Mouse (Mus musculus): Measurements from ENCODE around the gene Cntd1.

Gene Cntd1

DNA sequence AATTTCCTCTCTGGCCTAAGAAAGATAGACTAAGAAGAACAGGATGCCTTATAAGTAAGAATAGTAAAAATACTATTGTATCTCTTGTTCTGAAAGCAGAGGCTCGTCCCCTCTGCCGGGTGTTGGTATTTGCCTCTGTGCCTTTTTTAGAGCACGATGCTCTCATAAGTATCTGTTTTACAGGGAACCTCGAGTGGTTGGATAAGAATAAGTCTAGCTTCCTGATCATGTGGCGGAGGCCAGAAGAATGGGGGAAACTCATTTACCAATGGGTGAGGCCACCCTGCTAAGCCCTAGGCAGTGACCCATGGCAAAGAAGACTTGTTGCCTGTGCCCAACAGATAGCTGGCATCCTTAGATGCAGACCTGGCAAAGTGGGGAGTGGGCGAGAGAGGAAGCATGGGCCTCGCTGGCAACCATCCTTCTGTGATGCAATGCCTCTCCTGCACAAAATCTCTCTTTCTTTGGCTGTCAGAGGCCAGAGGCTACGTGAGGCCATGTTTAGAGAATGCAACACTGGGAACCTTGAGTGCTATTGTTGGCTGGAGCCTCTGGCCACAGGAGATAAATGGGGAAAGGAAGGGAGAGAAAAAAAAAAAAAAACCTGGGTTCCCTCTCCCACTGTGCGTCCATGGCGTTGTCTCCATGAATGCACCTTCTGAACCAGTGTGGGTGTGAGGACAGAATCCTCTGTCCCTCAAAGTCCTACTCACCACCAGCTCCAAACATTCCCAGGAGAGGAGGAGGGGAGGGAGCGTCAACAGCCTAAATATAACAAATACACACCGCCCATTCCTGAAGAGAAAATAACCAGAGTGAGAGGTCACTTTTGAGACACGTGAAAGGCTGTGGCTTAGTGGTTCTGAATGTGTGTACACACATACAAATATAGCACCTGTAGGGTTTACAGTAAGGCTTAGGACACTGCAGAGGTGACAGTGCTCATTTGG is 22.7 kb upstream of the Cntd1 start:
- no peak for DNase-seq

DNA sequence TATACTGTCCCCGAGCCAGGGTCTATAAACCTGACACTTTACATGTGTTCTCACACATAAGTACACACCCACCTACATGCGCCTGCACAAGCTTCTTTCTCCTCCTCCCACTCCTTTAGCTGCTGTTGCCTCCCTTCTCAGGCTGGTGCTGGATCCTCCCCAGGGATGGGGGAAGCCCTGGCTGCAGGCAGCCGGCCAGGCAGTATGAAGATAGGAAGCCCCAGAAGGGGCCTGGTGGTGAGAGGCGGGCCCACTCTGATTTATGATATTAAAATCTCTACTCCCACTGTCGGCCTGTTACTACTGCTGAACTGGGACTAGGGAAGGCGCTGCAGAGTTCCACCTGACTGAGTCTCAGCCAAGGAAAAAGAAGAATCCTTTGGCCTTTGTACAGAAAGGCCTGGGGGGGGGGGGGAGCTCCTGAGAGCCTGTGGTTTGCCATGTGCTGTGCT is 19.5 kb upstream of the Cntd1 start:
- no peak for DNase-seq

DNA sequence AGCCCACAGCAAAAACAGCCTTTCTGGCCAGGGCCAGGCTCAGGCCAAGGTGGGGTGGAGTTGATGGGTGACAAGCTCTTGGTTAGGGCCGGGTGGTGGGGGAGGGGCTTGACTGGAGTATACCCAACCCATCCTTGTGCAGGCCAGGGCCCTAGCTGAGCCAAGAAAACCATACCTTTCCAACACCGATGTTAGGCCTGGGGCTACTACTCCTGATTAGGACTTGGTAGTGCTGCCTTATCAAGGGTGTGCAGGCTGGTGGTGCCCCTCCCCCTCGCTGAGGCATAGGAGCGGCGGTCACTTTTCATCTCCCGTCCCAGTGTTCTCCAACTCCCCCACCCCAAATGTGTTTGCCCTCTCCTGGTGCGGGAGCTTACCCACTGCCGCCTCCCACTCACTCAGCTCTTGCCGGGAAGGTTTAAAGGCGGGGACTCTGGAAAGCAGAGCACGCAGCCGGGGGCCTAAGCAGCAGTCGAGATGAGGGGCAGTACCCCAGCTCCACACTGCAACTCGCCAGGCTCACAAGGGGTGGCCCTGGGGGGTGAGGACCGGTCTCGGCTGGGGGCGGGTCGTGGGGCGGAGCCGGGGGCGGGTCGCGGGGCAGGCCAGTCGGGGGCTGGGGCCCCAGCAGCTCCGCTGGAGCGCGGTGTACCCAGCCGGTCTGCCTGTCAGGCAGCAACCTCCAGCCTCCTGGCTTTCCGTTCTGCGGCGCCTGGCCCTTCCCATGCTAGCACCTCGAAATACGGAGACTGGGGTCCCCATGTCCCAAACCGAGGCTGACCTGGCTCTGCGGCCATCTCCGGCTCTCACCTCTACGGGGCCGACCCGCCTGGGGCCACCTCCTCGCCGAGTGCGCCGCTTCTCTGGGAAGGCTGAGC is 18.6 kb upstream of the Cntd1 start, which contains the start of gene Wnk4:
Gene Wnk4, plus strand, starts transcription at position 620 of the 878 bp plus-strand sequence.
- DNase-seq = no peak

DNA sequence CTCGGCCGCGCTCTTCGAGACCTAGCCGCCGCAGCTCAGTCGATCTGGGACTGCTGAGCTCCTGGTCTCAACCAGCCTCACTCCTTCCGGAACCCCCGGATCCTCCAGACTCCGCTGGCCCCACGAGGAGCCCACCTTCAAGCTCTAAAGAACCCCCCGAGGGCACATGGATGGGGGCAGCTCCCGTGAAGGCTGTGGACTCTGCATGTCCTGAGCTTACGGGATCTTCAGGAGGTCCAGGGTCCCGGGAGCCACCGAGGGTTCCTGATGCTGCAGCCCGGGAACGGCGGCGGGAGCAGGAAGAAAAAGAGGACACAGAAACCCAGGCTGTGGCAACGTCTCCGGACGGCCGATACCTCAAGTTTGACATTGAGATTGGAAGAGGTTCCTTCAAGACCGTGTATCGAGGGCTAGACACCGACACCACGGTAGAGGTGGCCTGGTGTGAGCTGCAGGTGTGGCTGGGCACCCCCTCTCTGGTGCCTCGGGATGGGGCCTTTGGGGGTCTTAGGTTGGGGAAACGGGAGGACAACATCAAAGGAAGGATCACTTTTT is 17.9 kb upstream of the Cntd1 start:
- DNase-seq = no peak

DNA sequence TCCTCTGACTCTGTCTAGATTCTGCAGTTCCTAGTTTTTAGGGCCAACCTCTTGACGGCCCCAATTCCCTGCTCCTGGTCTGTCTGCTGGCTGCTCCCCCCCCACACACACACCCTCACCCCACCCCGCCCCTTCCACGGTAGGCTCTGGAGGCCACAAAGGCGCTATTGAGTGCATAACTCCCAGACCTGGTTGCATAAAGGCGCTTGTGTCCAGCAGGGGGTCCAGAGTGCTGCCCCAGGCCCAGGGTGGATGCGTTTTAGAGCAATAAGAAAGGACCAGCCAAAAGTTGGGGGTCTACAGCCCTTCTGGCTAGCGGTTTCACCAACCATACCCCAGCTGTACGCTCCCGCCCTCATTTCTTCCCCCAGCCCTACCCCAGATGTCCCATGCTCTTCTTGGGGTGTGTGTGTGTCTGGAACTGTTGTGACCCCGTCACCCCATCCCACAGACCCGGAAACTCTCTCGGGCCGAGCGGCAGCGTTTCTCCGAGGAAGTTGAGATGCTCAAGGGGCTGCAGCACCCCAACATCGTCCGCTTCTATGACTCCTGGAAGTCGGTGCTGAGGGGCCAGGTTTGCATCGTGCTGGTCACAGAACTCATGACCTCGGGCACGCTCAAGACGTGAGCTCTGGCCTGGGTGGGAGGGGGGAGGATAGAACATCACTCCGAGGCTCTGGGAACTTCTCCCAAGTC is 16.4 kb upstream of the Cntd1 start:
- DNase-seq = no peak

DNA sequence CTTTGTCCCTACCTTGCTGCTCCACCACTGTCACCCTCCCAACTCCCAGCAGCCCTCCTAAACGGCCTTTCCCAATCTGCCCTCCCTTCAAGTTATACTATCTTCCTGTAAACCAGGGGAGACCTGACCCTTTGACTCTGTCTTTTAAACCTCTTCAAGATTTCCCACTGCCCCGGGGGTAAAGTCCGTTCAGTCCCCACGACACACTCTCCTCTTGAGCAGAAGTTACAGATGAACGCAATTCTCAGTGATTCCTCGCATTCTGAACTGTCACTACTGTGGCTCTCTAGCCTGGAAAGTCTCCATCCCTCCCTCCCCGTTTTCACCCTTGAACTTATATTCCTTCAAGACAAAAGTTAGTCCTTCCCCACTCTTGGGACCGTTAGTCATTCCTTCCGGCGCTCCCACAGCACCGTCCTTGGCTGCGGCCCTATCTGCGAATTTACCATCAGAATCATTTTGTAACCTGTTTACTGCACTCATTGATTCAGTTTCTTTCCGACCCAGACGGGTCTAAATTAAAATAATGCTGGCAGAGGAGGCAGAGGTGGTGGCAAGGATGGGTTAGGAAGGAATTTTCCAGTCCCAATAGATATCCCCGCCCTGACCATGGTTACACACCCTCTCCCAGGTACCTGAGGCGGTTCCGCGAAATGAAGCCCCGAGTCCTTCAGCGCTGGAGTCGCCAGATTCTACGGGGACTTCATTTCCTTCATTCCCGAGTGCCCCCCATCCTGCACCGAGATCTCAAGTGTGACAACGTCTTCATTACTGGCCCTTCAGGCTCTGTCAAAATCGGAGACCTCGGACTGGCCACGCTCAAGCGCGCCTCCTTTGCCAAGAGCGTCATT is 15.4 kb upstream of the Cntd1 start:
- DNase-seq = no peak

DNA sequence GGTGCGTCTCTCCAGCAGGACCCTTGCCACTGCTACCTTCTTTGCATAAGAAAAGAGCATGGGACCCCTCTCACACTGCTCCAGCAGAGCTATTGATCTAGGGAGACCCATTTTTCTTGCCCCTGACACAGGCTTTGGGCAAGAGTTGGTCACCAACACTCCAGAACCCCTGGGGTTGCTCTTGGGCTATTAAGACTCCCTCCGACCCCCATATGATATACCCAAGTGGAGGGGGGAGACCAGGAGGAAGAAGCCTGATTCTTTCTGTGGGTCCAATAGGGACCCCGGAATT is 14.9 kb upstream of the Cntd1 start:
- DNase-seq = no peak

DNA sequence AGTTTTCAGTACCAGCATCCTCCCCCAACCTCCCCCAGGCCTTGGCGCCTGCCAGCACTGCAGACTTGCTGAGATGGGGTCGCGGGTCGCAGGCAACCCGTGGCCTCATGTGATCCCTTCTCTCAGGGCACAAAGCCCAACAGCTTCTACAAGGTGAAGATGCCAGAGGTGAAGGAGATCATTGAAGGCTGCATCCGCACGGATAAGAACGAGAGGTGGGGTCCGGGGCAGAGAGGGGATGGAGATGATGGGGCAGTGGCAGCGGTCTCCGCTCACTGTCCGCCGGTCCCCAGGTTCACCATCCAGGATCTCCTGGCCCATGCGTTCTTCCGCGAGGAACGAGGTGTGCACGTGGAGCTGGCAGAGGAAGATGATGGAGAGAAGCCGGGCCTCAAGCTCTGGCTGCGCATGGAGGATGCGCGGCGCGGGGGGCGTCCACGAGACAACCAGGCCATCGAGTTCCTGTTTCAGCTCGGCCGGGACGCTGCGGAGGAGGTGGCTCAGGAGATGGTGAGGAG is 13.8 kb upstream of the Cntd1 start:
- DNase-seq = no peak

DNA sequence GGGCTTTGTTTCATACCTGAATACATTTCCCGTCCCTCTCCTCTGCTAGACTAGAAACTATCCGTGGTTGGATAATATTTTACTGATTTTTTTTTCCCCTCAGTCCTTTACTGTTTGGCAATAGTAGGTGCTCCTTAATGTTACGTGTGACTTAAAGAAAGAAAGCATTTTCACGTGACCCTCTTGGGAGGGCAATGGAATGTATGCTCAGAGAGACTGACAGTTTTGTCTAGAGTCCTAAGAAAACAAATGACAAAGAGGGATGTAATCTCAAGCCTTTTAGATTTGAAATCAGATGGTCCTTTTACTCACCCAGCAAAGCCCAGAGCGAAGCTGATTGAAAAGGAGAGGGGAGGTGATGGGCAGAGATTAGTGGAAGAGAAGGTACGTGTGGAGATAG is 12.9 kb upstream of the Cntd1 start:
- no peak for DNase-seq

DNA sequence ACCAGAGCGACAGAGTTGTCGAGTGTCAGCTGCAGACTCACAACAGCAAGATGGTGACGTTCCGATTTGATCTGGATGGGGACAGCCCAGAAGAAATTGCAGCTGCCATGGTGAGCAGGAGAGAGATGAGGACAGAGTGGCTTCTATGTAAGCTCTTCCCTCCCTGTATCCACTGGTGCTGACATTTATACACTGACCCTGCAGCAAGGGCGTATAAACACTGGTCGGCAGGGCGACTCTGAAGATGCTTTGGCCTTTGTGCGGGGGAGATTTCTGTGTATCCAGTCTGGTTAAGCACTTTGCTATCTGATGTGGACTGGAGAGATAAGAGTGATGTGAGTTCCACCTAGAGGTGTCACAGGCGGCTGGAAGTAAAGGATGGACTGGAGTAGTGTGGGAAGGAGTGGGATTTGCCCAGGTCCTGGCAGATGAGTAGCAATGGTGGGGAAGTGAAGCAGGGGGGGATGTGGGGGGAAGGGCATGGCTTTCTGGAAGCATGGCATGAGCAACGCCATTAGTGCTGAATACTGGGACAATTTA is 9.2 kb upstream of the Cntd1 start:
- no peak for DNase-seq

DNA sequence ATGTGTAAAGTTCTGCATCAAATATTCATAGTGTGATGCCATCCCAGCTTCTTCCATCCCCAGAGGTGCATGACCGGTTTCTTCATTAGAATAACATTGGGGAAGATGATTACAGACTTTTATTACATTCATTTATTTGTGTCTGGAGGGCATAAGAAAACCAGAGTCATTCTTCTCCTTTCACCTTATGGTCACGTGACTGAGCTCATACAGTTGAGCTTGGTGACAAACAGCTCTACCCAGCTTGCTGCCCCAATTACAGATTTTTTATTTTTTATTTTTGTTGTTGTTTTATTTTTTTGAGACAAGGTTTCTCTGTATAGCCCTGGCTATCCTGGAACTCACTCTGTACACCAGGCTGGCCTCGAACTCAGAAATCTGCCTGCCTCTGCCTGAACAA is 6.4 kb upstream of the Cntd1 start:
- DNase-seq = no peak

DNA sequence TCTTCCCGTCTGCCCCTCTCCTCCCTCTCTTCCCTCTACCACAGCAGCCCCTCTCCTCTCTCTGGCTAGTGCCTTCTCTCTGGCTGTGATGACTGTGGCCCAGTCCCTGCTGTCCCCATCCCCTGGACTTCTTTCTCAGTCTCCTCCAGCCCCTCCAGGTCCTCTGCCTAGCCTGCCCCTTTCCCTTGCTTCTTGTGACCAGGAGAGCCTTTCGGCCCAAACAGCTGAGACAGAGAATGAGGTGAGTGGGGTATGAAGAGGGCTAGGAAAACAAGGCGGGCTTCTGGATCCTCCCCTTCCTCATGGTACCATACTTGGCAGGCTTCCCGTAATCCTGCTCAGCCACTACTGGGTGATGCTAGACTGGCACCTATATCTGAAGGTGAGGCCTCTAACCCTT is 3.5 kb upstream of the Cntd1 start:
- DNase-seq = no peak

DNA sequence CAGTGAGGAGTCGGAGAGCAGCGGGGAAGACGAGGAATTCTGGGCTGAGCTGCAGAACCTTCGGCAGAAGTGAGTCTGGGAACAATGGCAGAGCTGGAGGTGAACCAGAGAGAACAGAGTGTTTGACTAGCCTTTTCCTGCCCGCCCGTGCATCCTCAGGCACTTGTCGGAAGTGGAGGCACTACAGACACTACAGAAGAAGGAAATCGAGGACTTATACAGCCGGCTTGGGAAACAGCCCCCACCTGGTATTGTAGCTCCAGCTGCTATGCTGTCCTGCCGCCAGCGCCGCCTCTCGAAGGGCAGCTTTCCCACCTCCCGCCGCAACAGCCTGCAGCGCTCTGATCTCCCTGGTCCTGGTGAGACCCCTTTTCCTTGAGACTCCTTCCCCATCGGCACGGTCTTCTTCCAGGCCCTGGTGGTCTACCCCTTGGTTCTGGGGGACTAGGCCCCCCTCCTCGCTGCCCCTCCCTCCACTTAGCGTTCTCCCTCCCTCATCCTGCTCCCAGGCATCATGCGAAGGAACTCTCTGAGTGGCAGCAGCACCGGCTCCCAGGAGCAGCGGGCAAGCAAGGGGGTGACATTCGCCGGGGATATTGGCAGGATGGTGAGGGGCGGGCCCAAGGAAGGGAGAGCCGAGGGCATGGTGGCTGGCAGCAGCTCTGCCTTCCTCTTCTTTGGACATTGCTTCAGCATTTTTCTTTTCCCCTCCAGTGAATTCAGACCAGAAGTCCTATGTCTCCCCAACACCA is 2.3 kb upstream of the Cntd1 start:
- DNase-seq = no peak

DNA sequence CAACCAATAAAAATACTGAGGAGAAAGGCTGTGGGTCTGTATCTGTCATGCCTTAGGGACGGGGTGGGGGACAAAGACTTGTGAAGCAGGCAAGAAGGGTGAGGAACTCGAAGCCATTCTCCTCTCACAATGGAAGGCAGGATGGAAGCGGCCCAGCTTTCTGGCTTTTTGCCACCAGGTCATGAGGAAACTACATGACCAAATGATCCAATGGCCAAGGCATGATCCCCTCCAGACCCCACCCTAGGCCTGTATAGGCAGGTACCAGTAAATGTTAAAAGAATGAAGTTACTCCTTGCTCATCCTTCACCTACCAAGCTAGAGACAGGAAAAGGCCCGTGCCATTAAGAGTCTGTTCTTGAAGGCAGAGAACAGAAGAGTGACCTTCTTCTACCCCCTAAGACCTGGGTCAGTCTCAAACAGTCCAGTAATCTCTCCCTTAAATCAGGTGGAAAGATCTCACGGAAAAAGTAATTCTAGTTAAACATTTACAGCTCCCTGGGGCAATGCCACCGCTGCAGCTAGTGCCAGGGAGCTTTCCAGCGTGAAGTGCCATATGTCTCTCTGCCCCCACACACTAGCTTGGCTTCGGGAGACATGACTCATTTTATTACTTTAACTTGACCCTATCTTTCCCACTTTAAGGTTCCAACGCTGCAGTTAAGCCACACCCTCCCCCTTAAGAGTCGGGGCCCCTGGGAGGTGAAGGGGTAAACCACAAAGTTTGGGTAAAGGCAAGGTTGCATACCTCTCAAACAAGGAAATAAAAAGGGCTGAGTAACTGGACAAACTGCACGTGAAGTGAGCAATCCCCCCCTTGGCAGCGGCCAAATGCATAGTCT is 1.2 kb upstream of the Cntd1 start:
- DNase-seq = no peak

DNA sequence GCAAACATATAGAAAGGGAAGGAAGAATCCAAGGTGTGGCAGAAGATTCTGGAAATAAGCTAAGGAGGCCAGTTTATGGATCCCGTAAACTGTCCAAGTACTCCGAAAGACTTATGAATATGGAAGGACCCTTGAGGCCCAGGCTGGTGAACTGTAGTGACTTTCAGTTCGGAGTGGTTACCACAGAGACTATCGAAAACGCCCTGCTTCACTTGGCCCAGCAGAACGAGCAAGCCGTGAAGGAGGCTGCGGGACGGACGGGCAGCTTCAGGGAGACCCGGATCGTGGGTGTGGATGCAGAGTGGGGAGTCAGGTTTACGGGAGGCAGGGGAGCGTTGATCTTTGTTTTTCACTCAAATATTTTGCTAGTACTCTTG is 369 bp downstream of the Cntd1 start:
- DNase-seq = no peak

DNA sequence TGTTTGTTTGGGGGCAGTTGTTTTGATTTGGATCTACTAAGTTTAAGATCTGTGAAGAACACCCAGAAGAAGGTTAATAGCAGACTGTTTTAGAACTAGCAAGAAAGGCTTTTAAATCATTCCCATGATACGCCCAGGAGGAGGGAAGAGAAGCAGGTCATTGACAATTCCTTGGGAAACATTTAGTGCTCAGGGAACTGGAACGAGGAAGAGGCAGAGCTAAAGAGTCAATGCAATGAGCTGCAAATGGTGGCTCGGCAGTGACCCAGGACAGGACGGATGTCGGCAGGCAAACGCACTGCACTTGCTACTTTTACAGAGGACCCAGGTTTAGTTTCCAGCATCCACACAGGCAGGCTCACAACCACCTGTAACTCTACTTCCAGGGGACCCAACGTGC is 2.0 kb downstream of the Cntd1 start:
- no peak for DNase-seq

DNA sequence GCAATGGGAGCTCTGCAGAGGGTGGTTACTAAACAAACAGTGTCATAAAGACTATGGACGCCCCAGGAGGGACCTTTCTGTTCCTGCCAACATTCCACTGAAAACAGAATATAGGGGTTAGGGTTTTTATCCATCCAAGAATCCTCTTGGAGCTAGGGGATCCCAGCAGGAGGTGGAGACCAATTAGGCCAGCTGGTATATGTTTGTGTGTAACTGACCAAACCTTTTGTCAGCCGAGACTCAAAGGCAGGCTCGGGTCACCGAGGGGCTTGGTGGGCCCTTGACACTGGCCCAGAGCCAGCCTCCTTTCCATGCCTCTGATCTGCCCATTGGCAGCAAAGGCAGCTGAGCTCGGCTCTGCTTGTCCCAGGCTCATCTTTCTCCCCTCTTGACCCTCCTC is 4.1 kb downstream of the Cntd1 start:
- no peak for DNase-seq

DNA sequence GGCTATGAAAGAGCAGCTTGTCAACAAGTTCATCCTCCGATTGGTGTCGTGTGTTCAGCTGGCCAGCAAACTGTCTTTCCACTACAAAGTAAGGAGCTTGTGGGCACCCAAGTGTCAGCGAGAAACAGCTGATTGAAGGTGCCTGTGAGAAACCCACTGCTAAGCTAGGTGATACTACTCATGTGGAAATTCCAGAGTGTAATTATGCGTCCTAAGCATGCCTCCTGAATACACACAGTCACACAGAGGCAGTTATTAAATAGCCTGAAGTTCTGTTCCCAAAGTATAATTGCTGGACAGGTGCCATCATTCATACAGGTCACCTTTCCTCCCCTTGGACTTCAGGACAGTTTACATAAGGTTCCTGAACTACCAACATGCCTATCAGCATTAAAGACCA is 5.0 kb downstream of the Cntd1 start:
- no peak for DNase-seq

DNA sequence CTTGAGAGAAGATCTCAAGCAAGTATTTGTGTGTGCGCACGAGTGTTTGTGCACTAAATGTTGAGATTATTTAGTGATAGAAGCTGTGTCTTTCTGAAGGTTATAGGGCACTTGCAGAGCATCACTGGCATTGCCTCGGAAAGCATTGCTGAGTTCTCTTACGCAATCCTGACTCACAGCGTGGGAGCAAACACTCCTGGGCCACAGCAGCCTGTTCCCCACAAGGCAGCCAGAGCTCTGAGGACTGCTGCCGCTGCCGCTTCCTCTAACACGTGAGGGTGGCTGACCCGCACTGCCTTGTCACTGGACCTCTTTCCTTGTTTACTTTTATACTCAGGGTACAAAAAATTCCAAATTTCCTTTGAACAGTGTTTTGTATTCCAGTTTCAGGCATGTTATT is 8.5 kb downstream of the Cntd1 start:
- no peak for DNase-seq

DNA sequence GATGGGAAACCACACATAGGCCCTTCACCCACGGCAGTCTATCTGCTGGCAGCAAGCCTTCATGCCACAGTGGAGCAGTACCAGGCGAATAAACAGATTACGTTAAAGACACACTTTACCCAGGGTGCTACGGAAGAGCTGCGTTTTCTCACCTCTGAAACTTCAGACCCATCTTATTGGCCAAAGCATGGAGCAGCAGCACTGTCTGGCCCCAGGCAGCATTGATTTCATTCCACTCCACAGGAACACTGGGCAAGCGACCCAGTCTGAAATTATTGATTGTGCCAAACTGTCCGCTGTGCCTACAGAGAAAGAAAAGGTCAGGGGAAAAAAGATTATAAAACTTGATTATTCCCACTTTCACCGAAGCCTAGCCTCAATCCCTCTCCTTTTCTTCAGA is 12.4 kb downstream of the Cntd1 start:
- DNase-seq = no peak

Data from thymus, adult 18-20 months (tissue).